Mouse (Mus musculus): ENCODE results near the gene Chkb.

Gene Chkb

DNA sequence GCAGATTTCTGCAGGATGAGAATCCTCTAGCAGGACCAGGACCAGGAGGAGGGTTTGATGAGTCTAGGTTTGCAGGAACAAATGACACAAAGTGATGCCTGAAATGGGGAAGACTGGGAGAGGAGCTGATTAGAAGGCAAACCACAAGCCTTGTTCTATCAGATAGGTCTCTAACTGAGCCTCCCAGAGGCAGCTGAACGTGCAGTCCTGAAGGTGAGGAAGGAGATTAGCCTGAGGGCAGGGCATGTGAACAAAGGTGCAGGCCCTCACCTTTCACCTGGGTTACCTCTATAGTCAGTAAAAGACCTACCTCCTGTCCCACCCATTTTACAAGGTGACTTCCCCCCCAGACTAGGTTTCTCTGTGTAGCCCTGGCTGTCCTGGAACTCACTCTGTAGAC is 30.0 kb downstream of the Chkb start:
- DNase-seq (ENCODE audit: low read depth): no peak

GRCm38 (mm10) chr15:89398146-89398545 is 31.6 kb downstream of the Chkb start:
- DNase-seq (ENCODE audit: low read depth): no peak

DNA sequence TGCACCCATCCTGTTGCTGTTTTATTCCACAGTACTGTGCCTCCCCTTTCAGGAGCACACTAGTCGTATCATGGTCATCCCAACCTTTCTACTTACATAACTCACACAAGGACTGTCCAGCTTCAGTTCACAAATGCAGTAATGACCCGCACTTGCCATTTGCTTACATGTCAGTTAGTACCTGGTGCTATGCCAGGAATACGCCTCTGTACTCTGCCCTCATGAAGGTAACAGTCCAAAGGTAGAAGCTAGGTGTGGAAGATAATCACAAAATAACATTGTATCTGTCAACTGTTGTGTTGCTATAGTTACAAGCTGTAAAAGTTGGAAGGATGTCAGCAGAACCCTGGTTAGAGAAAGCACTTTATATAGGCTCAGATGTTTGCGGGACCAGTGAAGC is 32.8 kb downstream of the Chkb start:
- DNase-seq (ENCODE audit: low read depth): no peak

DNA sequence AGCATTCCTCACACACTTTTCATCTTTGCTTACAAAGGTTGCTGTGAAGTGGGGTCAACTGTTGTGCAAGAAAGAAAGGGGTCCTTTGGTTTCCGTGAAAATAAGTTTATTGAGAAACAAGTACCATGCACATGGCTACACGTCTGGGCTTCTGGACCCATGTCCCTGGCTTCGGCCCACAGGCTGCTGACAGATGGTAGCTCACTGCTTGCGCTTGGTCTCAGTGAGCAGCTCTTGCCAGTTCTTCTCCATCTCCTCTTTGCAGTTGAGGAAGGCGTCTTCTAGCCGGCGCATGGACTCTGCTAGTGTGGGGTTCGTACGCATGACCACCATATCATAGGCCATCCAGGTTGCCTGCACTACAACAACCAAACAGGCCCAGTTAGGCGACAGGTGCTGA is 39.6 kb downstream of the Chkb start:
- no peak for DNase-seq (ENCODE audit: low read depth)

DNA sequence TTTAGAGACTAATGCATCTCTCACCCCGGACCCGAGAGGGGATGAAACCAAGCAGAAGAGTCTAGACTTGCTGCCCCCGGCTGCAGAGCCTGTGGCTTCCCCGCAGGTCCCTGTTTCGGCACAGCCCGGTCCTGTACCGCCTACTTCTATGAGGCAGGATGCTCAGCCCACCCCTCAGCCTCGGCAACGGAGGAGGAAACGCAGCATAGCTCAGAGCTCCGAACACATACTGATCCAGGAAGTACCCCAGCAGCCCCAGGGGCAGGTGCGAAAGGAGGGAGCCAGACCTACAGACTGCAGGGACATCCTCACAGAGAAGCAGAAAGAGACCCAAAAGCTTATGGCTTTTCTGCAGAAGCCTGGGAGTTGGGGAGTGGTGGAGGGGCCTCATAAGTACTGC is 42.6 kb downstream of the Chkb start:
- no peak for DNase-seq (ENCODE audit: low read depth)

- no peak for DNase-seq (ENCODE audit: low read depth)
These were observed 45.1 kb downstream of the Chkb start, which contains the start of gene Klhdc7b for GRCm38 (mm10) chr15:89384617-89385016. Klhdc7b (plus strand) TSS chr15:89384917.

GRCm38 (mm10) chr15:89379429-89379828 is 50.3 kb downstream of the Chkb start:
- no peak for DNase-seq (ENCODE audit: low read depth)

GRCm38 (mm10) chr15:89378831-89379401 is 50.8 kb downstream of the Chkb start, which contains the start of gene Odf3b:
Odf3b (minus strand) TSS chr15:89379282.
- DNase-seq (ENCODE audit: low read depth): no peak

DNA sequence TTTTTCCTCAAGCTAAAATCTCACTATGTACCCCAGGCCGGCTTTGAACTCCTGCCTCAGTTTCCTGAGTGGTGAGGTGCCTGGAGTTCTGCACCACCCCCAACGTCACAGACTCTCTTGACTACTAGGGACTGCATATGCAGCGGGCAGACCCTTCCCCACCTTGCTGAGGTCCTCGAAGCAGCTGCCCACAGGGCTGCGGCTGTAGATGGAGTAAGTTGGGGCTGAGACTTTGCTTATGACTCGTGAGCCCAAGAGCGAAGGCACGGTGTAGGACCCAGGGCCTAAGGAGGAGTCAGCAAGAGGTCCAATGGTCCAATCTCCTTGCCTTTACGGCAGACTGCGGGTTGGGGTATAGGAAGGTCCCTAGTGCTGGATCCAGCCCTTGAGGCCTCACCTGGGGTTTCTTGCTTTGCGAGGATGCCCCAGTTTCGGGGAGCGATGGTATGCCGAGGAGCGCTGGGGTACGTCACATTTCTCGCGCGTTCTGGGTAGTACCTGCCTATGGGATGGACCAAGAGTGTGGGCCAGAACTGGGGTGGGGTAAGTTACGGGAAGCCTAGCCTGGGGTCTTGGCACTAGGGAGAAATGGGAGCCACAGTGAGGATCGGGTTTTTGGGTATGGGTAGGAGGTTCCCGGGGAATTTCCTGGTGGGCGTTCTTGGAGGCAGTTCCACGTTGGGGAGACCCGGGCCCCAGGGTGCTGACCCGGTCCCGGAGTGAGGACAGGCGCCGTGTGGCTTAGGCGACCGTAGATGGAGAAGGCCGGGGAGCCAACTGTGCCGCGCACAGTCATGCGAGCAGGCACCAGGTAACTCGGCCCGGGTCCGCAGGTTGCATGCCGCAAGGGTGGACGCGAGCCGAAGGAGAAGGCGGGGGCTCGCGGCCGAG is 51.5 kb downstream of the Chkb start:
- no peak for DNase-seq (ENCODE audit: low read depth)

- no peak for DNase-seq (ENCODE audit: low read depth)
These were observed 52.3 kb downstream of the Chkb start for GRCm38 (mm10) chr15:89377362-89377761.

DNA sequence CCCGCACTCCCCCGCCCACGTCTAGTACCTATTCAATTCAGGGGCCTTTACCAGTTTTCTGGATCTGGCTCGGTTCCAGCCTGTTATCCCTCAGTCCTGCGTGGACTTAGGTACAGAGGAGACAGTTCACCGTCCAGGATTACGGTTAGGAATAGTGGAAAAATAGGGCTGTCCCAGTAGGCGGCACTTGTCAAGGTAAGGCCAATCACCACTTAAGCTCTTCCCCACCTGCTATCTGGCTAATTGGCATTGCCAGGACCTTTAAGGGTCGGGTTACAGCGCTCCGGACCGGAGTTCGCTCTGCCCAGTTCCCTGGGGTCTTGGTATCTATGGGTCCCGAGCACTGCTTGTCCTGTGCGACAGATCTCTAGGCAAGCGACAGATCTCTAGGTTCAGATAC is 52.8 kb downstream of the Chkb start, which contains the start of gene Tymp:
Gene Tymp, minus strand, starts transcription at position 83 of the 400 bp plus-strand sequence.
- no peak for DNase-seq (ENCODE audit: low read depth)
